Mouse (Mus musculus) limb, embryonic 14.5 days (tissue): ENCODE results near the gene Faap20. TPM values are rescaled to one million over a fixed set of nuclear protein-coding genes. Genes with fewer than 3 reads are reported as not detected.

ENCODE experiments used
- ATAC-seq: fragments of 200-750 bp; cut with Nextera tagmentation; 2 replicates; pipeline ENCODE4 v1.8.0; 2017; ENCODE audit warnings: low read depth, moderate number of reproducible peaks, moderate TSS enrichment; ENCODE audit not compliant: low FRiP score
- DNase-seq: peaks from one replicate; pipeline ENCODE4 v3.0.0-alpha.2; 2015; ENCODE audit warnings: low spot score
- H3K27ac ChIP-seq: fragments of 300-500 bp; sonication (generic); replicated peaks from 2 replicates; pipeline ENCODE4 v1.5.1; 2014; ENCODE audit warnings: low read depth, mild to moderate bottlenecking, low read length, moderate library complexity, mixed read lengths
- H3K27me3 ChIP-seq: fragments of 300-500 bp; sonication (generic); 2 replicates; pipeline ENCODE4 v1.6.1; 2014; ENCODE audit warnings: low read length, mixed read lengths; ENCODE audit not compliant: control insufficient read depth, insufficient read depth
- H3K36me3 ChIP-seq: fragments of 300-500 bp; sonication (generic); 2 replicates; pipeline ENCODE4 v1.6.1; 2014; ENCODE audit warnings: mild to moderate bottlenecking, low read length, moderate library complexity, mixed read lengths; ENCODE audit not compliant: control insufficient read depth, insufficient read depth
- H3K4me1 ChIP-seq: fragments of 300-500 bp; sonication (generic); 2 replicates; pipeline ENCODE4 v1.6.1; 2014; ENCODE audit warnings: antibody characterized with exemption, low read length, mixed read lengths; ENCODE audit not compliant: control insufficient read depth, insufficient read depth
- H3K4me2 ChIP-seq: fragments of 300-500 bp; sonication (generic); replicated peaks from 2 replicates; pipeline ENCODE4 v1.6.1; 2014; ENCODE audit warnings: low read depth, mild to moderate bottlenecking, low read length, moderate library complexity; ENCODE audit not compliant: severe bottlenecking
- H3K4me3 ChIP-seq: fragments of 300-500 bp; sonication (generic); replicated peaks from 2 replicates; pipeline ENCODE4 v1.5.1; 2014; ENCODE audit warnings: low read length
- H3K9ac ChIP-seq: fragments of 300-500 bp; sonication (generic); 2 replicates; pipeline ENCODE4 v1.6.1; 2014; ENCODE audit warnings: mild to moderate bottlenecking, low read depth, low read length, moderate library complexity; ENCODE audit not compliant: severe bottlenecking
- H3K9me3 ChIP-seq: fragments of 300-500 bp; sonication (generic); 2 replicates; pipeline ENCODE4 v1.6.1; 2016; ENCODE audit warnings: low read length; ENCODE audit not compliant: control insufficient read depth
- POLR2A ChIP-seq: fragments of 200-500 bp; IDR thresholded peaks from 2 replicates; pipeline ENCODE4 v1.8.0; 2012; ENCODE audit warnings: inconsistent platforms, mild to moderate bottlenecking, moderate library complexity, borderline replicate concordance; ENCODE audit not compliant: insufficient read depth, insufficient read length; ENCODE audit errors: extremely low read depth
- WGBS: fragments of 180-500 bp; shearing (Covaris S2); extraction: QIAGEN DNeasy Blood & Tissue Kit; methylation state at CpG from one replicate; pipeline ENCODE4 v1.1.7; 2014; 5-methylcytosine and 5-hydroxymethylcytosine counted together
- polyA plus RNA-seq, 2 experiments: library from polyadenylated mRNA; depleted of rRNA in 1 of 2; stranded (reverse) in 1 of 2; unstranded in 1 of 2; fragments of >200 nt; fragmentation: Nextera tagmentation in 1 of 2; extraction: Ambion mirVana in 1 of 2; gene quantifications; 2 replicates each; pipeline versions ENCODE4 v1.2.1 to v1.2.3; 2012 to 2014

Faap20 gene
- polyA plus RNA-seq, 2 experiments = 64.6 to 72.5 TPM

DNA sequence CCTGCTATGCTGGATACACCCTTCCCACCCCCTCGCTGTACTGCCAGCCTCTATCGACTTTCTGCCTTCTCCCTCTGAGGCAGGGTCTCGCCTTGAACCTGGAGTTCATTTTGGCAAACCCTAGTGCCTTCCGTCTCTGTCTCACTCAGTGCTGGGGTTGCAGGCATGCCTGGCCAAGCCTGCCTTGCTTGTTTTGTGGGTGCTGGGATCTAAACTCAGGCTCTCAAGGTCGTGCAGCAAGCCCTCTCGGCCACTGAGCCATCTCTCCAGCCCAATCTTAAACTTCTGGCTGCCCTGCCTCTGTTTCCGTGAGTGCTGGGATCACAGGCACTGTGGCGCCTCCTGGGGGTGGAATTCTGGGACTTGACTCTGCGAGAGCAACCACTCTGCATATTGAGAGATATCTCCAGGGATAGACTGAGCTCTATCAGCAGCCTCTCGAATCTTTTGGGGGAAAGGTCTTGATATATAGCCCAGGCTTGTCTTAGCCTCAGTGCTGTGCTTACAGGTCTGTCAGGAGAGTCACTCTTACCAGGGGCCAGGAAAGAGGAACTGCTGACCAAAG, 45.5 kb downstream of the Faap20 start:
- 74% methylated on average over 10 of the region's 10 CpGs for WGBS

DNA sequence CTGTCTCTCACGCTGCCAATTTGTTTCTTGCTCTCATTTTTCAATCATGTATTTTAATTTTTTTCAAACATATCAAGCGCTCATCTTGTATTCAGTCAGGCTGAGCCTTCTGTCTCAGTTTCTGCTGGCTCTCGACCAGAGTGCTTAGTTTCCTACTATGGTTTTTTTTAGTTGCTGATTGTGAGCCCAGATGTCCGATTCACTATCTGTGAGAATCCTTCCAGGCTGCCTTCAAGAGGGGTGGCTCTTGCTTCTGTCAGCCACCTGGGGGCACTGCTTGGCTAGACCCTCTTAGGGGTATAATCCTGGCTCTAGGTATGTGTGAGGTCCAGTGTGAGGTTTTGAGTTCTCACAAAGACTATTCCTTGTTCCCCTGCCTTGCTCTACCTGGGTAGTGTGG, 46.4 kb downstream of the Faap20 start:
- DNase-seq (peak; percentile 38), ATAC-seq (no peak)
- H3K4me2 ChIP-seq = no peak overlapping the region
- H3K4me3 ChIP-seq = no peak overlapping the region
- H3K36me3 ChIP-seq = no peaks in the 10 kb centered on the region
- H3K9ac ChIP-seq = no peak overlapping the region
- no peaks in the 10 kb centered on the region for H3K27me3 ChIP-seq
- peaks cover 5% of the 10 kb centered on the region; the same call in 1 of the 2 replicates for H3K4me1 ChIP-seq
- no peak for TF ChIP-seq POLR2A
- H3K9me3 ChIP-seq = no peaks in the 10 kb centered on the region
- WGBS = 70% methylated on average over 4 of the region's 4 CpGs
- no peak overlapping the region for H3K27ac ChIP-seq

More for the DNA sequence above, 45.5 kb downstream of the Faap20 start:
- TF ChIP-seq POLR2A = no peak
- no peak for DNase-seq
- Histone ChIP-seq H3K9me3 (no peaks in the 10 kb centered on the region), H3K4me1 (0 out of 2 replicates have a peak, but pooled peaks cover 2% of the 10 kb centered on the region), H3K9ac (no peak overlapping the region), H3K36me3 (no peaks in the 10 kb centered on the region), H3K27ac (no peak overlapping the region), H3K27me3 (no peaks in the 10 kb centered on the region), H3K4me2 (no peak overlapping the region), H3K4me3 (no peak overlapping the region)
- no peak for ATAC-seq

DNA sequence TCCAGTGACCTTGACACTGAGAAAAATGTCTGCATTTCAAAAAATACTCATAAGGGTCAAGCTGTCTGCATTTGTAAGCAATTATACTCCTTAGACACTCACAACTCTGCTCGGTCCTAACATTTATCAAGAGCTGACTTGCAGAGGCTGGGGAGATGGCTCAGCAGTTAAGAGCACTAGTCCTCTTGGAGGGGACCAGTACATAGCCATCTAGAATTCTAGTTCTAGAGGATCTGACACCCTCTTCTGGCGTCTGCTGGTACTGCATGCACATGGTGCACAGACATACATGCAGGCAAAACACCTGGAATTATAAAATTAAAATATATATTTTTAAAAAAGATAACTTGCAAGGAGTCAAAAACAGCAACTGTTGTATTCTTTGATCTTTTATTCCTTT, 47.5 kb downstream of the Faap20 start:
- Histone ChIP-seq H3K4me1 (peaks cover 9% of the 10 kb centered on the region; the same call in 1 of the 2 replicates), H3K36me3 (no peaks in the 10 kb centered on the region), H3K4me3 (no peak overlapping the region), H3K4me2 (no peak overlapping the region), H3K9ac (no peak overlapping the region), H3K9me3 (no peaks in the 10 kb centered on the region), H3K27me3 (no peaks in the 10 kb centered on the region), H3K27ac (no peak overlapping the region)
- TF ChIP-seq POLR2A = no peak
- no peak for ATAC-seq
- DNase-seq = no peak
- WGBS = 49% methylated on average over 2 of the region's 2 CpGs

DNA sequence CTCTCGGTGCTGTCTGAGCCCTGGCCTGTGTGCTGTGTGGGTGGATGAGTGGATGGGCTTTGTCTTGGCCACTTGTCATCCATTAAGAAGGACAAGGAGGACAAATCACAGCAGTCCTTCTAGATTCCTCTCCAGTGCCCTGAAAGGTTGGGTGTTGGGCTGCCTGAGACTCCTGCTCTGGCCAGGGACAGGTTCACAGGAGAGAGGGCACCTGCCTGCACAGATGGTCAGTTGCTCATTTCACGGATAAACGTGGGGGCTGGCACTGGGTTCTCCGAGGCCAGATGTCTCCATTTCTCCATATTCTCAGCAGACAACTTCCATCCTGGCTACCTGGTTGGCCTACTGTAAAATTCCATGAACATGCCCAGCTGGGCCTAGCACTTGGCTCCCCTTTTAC, 49.2 kb downstream of the Faap20 start:
- Histone ChIP-seq H3K27me3 (no peaks in the 10 kb centered on the region), H3K4me1 (peaks cover 12% of the 10 kb centered on the region; the same call in 1 of the 2 replicates), H3K9me3 (no peaks in the 10 kb centered on the region), H3K4me2 (no peak overlapping the region), H3K27ac (no peak overlapping the region), H3K9ac (no peak overlapping the region), H3K36me3 (no peaks in the 10 kb centered on the region), H3K4me3 (no peak overlapping the region)
- ATAC-seq (no peak), DNase-seq (no peak)
- WGBS = 84% methylated on average over 4 of the region's 4 CpGs
- no peak for TF ChIP-seq POLR2A

DNA sequence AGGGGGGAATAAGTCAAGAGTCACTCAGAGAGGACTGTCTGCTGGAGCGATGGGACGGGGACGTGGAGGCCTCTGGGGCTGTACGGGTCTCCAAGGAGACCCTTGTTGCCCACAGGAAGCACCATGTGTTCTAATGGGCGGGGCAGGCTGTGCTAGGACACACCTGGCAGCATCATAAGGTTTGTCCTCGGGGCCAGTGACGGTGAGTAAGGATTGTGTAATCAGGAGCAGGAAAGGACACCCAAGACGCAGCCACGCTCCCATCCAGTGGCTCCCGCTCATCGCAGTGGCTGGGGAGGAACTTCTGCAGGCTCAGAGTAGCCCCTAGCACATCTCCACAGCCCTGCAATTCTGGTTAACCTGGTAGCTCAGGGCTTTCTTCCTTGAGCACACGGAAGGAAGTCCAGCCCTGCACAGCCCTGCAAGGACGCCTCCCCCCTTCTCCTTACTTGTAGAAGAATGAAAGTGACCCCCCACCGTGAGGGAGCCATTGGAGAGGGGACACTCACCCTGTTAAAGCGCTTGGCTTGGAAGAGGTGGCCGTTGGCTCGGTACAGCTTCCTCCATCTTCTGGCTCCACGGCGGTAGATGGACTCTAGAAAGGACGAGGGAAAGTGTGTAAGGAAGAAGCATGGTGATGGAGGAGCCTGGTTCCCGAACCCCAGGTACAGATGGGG, 51.0 kb downstream of the Faap20 start:
- no peaks in the 10 kb centered on the region for H3K36me3 ChIP-seq
- peak overlapping the region; percentile 74; the same call in 1 of the 2 replicates for H3K27ac ChIP-seq
- TF ChIP-seq POLR2A = no peak
- 79% methylated on average over 21 of the region's 21 CpGs for WGBS
- H3K27me3 ChIP-seq = no peaks in the 10 kb centered on the region
- H3K4me3 ChIP-seq = no peak overlapping the region
- DNase-seq (no peak), ATAC-seq (no peak)
- peaks cover 17% of the 10 kb centered on the region for H3K4me1 ChIP-seq
- H3K9ac ChIP-seq = 0 out of 2 replicates have a peak overlapping the region, but pooled peaks have one; percentile 18
- H3K4me2 ChIP-seq = no peak overlapping the region
- no peaks in the 10 kb centered on the region for H3K9me3 ChIP-seq
